Mouse (Mus musculus): Measurements from ENCODE around the gene E2f7. TPM values are rescaled to one million over a fixed set of nuclear protein-coding genes. Genes with fewer than 3 reads are reported as not detected.

E2f7 gene
- total RNA-seq, 2 experiments from 2014 or later: 0.33 to 0.86 TPM

- no peak for DNase-seq (ENCODE audit: low spot score in 2 of 2)
- H3K27ac ChIP-seq: no peak overlapping the region
- TF ChIP-seq CTCF (conservative IDR thresholded peaks at IDR 0.05): no peak
- H3K4me3 ChIP-seq: no peak overlapping the region
Observed at GRCm38 (mm10) chr10:110821692-110822091, 76.5 kb downstream of the E2f7 start.

GRCm38 (mm10) chr10:110832336-110832735, 87.1 kb downstream of the E2f7 start:
- Histone ChIP-seq H3K27ac (no peak overlapping the region), H3K4me3 (no peak overlapping the region)
- DNase-seq (ENCODE audit: low spot score in 2 of 2): no peak
- no peak for TF ChIP-seq CTCF (conservative IDR thresholded peaks at IDR 0.05)

- Histone ChIP-seq H3K4me3 (no peak overlapping the region), H3K27ac (no peak overlapping the region; the same call in 1 of the 2 replicates)
- no peak for TF ChIP-seq CTCF (conservative IDR thresholded peaks at IDR 0.05)
- DNase-seq (ENCODE audit: low spot score in 2 of 2): no peak
Observed at GRCm38 (mm10) chr10:110835115-110835806, 90.0 kb downstream of the E2f7 start.

Other genes with a start within 250 kb of the E2f7 start
- 10 to 100 TPM; 20.2 to 24.6 TPM for gene Csrp2, start 174.3 kb downstream of the E2f7 start, total RNA-seq (2021)

Data from layer of hippocampus, adult 2 months (tissue).